Mouse (Mus musculus): ENCODE results near the gene Bpifa6.

Bpifa6 gene

DNA sequence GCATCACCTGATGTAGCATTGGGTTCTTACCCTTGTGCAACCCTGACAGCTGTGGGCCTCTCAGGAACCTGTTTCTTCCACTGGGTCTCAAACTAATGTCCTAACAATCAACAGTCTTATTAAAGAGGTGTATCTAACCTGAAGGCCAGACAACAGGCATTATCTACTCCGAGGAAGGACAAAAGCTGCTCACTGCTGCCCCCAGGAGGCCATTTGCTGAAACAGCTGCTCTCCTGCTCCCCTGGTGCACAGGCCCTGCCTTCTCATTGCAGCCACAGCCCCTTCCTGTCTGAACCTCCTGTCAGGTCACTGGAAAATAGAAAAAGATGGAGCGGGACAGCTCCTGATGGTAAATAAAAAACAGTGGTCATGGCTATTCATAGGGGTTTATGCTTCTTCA lies 64.2 kb downstream of the Bpifa6 start:
- peak; percentile 15 for DNase-seq (ENCODE audit: low spot score)

DNA sequence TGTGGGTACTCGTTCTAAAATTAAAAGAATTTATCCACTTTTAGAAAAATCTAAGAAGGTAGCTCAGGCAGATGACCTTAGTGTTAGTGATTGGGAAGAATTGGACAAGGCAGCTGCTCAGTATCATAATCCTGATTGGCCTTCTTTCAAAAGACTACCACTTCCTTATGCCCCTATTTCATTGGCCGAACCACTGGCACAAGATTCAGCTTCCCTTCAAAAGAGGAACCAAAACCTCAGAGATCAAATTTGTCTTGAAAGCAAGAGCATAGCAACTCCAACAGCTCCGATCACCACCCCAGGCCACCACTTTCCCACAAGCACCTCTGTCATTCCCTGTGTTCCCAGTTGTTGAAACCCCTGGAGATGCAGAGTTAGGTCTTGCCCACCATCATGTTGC lies 70.0 kb downstream of the Bpifa6 start:
- no peak for DNase-seq (ENCODE audit: low spot score)
